Mouse (Mus musculus): Measurements from ENCODE around the gene Scarb2.

Scarb2 gene

DNA sequence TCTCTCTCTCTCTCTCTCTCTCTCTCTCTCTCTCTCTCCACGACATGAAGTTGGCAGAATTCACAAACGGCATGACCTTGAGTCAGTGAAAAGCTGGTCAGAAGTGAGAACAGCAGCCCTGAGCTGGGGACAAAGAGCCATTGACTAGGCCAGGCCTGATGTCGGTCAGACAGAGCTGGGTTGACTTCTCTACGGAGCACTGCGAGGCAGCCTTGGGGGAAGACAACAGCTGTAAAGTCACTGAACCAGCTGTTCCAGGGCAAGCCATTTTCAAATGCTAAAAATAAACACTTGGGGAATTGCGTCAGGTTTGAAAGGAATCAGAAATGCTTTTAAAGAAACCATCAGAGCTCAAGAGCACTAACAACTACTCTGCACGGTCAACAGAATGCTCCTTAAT is 13.2 kb downstream of the Scarb2 start:
- no peak for DNase-seq (ENCODE audit: low spot score)

DNA sequence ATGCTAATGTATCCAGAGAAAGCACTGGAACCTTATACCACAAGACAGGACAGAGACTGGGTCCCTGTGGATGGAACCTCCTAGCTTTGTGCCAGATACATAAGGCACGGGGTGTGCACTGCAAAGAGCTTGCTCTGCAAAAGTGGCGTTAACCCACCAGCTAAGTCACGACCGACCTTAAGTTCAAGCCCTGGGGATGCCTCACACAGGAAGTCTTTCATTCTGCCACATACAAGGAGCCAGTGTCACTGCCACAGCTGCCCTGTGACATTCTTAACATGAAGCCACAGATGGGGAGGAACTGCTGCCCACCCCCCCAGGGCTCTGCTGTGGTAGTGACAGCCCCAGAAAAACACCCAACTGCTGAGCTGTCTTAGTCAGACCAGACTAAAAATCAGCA is 15.9 kb downstream of the Scarb2 start:
- no peak for DNase-seq (ENCODE audit: low spot score)

DNA sequence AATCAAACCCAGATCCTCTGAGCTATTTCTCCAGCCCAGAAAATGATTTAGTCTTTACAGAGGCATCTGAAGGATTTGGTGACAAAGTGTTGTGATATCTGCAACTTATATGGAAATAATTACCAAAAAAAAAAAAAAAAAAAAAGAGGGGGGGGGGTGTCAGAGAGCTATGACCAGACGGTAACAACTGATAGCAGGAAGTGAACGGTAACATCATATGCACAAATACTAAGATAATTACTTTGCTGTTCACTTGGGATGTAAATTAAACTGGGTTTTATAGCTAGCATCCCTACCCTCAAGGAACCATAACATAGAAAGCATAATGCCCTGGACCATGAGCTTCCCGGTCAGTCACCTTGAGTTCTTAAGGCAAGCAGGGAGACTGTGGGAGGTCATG is 16.3 kb downstream of the Scarb2 start:
- no peak for DNase-seq (ENCODE audit: low spot score)

DNA sequence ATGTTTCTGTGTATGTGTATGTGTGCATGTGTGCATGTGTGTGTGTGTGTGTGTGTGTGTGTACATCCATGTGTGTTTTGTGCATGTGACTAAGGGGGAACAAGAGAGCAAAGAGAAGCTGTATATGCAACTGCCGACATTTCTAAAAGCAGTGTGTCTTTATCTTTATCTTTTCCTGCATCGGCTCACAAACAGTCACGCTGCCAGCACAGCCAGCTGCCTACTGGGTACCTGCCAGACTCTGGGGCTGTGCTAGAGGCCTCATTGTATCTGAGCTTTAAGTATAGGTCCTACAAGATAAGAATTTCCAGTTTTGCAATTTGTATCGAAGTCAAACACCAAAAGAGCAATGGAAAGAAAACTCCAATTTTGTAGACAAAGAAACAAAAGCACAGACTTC is 17.1 kb downstream of the Scarb2 start:
- no peak for DNase-seq (ENCODE audit: low spot score)

DNA sequence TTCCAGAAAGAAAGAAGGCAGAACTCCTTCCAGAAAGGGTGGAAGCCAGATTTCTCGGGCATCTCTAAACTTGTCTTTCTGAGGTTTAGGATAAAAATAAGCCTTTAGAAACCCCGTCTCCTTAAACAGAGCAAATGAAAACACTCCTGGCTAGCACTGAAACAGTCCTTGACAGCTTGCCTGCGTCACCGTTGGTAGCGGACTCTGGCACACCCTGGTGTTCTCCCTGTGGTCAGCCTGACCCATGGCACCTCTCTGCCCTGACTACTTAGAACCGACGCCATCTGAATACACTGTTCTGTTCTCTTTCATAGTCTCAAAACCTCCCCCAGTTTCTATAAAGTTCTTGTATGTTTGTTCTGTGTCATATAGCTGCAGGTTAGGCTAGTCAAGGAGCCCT is 17.7 kb downstream of the Scarb2 start:
- DNase-seq (ENCODE audit: low spot score): no peak

DNA sequence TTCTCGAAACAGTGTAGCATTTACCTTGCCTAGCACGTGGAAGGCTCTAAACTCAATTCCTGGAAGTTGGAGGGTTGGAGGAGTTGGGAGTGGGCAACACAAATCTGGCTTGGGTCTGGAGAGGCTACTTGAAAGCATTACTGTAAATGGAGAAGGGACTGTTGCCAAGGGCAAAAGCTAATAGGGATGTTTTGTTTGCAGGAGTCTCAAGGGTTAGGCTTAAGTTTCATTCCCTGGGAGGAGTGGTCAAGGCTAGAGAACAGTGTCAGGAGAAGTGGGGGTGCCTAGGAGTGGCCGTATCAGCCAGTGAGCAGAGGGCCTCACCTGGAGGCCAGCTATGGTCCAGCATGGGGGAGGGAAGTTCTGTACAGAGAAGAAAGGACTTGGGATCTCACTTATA is 18.2 kb downstream of the Scarb2 start:
- DNase-seq (ENCODE audit: low spot score): no peak

DNA sequence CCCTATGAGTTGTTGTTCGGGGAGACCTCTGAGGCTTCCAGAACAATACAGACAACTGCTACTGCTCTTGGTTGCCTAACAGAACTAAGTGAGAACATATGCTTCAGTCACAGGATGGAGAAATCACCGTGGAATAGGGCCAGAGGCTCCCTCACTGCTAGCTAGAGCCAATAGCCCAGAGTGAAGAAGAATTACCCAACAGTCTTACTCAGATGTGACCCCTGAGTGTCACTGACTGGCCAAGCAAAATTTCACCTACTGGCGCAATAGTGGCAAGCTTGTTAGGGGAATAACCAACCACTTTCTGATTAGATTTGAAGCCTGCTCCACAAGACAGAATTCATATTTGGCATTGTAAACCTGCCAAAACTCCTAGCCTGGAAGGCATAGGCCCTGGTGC is 19.9 kb downstream of the Scarb2 start:
- no peak for DNase-seq (ENCODE audit: low spot score)

DNA sequence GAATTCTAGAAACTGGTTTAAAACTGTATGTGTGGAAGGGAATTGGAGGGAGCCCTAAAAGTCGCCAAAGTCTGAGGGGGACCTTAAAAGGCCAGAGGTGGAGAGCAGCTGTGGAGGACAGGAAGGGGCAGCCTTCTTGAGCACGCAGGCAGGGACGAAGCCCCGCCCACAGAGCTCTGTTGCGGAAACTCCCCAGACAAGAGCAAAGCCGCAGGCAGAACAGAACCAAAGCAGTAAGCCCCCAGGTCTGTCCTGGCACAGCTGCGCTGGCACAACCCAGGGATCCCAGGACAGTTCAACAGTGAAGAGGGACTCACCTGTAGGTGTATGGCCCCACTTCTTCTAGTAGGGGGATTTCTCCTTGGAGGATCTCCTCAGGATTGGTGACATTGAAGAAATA is 21.8 kb downstream of the Scarb2 start:
- no peak for DNase-seq (ENCODE audit: low spot score)

DNA sequence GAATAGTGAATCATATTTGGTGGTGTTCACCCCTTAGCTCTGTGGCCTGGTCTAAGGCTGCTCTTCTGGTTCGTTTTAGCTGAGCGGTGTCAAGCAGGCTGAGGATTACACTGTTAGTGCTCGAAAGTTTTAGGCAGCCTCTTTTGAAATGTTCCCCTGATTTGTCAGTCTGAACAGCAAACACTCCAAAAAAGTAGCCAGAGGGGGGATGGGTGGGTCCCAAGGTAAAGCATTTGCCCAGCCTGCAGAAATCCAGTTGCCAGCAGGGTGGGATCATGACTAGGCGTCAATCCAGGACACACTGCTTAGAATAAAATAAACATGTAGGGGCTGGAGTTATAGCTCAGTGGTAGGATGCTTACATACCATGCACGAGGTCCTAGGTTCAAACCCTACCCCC is 33.8 kb downstream of the Scarb2 start:
- no peak for DNase-seq (ENCODE audit: low spot score)

DNA sequence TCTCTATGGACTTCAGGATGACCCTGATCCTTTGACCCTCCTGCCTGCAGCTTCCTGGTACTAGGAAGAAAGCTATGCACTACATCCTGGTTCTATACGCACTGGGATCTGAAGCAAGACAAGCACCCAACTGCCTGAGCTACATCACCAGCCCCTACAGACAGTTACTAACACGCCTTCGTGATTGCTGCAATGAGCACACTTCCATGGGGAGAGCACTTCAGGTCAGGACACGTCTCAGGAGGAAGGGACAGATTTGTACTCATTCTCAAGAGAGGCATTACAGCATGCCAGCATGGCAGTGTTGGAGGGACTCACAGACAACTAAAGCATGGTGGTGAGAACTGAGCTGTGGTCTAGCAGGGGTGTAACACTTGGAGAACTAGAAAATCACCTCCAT is 35.1 kb downstream of the Scarb2 start:
- no peak for DNase-seq (ENCODE audit: low spot score)

DNA sequence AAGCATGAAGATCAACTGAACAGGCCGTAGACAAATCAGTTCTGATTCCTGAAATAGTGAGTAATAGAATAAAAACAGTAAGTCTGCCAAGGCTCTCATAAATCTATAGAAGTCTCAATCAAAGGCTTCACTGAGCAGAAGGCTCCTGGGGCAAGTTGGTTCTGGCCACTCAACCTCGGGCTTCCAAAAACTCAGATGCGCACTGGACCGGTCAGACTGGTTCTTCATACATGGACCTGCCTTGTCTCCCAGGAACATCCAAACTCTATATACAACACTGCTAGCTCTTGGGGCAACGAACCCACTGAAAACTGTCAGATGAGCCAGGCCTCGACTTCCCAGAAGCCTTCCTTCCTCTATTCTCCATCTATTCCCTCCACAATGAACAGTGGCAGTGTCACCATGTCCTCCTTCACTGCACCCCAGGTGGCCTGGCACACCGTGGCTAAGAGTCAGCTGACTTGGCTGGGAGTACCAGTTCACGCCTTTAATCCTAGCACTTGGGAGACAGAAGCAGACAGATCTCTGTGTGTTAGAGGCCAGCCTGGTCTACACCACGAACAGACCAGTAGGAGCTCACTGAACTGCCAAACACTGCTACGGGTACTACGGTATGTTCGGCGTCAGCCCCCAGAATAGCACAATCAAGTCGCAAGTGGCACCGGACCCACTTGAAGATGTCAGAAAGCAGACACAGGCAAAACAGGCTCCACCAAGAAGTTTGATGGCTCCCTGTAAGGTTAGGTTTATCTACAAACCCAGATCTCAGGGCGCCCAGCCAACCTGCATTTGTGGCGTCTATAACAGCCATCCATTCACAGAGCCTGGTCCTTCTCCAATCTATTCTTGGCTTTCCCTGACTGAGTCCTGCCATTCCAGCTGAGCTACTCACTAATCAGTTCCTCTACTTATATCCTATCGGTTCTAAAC is 37.2 kb downstream of the Scarb2 start:
- DNase-seq (ENCODE audit: low spot score): no peak

DNA sequence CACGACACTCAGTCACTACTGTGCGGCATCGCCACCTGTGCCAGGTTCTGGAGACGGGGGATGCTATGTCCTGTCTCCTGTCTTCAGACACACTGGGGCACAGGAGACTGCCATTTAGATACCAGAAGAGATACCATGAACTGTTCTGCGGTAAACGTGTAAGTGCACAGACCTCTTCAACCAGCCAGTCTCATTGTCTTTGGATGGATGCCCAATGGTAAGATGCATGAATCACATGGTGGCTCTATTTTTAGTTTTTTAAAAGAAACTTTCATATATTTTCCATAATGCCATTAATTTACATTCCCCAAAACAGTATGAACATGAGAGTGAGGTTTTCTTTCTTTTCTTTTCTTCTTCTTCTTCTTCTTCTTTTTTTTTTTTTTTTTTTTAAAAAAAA is 38.4 kb downstream of the Scarb2 start:
- DNase-seq (ENCODE audit: low spot score): no peak

DNA sequence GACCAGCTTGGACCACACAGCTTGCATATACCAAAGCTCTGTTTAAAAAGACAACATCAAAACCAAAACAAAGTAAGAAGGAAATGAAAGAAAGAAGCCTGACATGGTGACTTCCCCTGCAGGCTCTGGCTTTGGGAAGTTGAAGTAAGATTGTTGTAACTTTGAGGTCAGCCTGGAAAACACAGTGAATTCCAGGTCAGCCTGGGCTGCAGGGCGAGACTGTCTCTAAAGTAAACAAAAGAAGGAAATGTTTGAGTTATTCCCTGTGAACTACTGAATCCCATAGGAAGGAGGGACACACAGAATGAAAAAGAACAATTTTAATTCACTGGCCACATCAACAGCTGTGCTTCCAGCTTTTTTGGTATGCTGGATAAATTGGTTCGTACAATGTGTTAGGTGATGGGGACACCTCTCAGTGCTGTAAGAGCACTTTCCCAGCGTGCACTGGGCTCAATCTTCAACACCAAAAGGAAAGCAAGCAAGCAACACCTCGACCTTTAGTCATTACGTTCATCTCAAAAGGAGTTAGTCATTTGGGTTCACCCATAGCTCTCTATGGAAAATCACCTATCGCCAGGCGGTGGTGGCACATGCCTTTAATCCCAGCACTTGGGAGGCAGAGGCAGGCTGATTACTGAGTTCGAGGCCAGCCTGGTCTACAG is 39.4 kb downstream of the Scarb2 start:
- DNase-seq (ENCODE audit: low spot score): peak; percentile 37

DNA sequence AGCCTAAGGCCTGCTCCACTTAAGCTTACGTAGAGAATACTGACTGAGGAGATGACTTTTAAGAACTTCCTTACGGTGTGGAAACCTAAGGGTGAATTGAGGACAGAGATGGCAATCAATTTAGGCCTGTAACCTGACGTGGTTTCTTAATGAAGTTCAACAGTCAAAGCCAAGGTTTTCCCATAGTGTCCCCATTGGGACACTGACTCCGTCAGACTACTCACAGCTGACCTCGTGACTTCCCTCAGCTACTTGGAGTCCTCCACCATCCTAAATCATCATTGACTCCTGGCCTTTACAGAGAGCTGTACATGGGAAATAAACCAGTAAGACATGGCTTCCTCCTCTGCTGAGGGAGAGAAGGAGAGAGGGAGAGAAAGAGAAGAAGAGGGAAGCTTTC is 41.1 kb downstream of the Scarb2 start:
- DNase-seq (ENCODE audit: low spot score): no peak

DNA sequence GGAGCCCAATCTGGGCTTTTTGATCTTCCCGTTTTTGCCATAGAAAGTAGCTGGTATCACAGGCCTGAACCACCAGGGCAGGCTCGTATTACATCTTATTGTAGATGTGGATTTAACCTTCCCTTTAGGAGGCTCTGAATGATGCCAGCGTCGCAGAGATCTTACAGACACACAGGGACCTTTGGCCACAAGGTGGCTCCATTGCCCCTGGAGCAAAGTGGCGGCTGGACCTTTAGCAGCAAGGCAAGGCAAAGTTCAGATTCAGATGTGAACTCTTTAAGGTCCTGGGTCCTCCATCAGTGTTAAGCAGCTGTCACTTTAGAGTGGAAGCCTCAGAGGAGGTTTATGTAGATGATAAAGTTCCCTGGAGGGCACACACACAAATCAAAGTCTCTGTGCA is 45.3 kb downstream of the Scarb2 start:
- DNase-seq (ENCODE audit: low spot score): peak; percentile 31

DNA sequence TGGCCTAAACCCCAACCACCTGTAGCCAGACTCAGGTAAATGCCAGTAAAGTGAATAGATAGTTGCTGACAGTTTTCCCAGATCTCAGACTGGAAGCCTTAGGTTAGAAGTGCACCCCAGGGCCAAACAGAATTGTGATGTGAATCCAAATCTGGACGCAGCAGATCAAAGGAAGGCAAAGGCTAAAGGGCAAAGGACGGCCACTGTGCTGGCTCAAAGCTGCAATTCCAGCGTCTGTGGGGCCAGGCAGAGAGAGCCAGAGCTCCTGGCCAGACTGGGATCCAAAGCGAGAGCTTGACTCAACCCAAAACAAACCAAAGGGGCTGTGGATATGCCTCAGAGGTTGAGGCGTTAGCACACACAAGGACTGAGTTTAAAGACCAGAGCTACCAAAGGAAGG is 47.9 kb downstream of the Scarb2 start:
- peak; percentile 28 for DNase-seq (ENCODE audit: low spot score)

DNA sequence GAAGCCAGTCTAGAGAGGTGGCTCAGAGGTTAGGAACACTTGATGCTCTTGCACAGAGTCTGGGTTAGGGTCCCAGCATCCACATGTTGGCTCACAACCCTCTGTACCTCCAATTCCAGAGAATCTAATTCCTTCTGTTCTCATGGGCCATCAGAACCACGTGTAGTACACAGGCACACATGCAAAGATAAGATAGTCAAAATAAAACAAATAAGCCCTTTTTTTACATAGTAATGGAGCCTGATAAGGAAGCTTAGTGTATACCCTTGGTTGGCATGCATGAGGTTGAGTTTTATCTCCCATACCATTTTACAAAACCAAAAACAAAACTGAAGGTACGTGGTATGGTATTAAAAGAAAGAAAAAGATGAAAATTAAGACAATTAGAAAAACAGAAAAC is 49.2 kb downstream of the Scarb2 start:
- DNase-seq (ENCODE audit: low spot score): no peak

DNA sequence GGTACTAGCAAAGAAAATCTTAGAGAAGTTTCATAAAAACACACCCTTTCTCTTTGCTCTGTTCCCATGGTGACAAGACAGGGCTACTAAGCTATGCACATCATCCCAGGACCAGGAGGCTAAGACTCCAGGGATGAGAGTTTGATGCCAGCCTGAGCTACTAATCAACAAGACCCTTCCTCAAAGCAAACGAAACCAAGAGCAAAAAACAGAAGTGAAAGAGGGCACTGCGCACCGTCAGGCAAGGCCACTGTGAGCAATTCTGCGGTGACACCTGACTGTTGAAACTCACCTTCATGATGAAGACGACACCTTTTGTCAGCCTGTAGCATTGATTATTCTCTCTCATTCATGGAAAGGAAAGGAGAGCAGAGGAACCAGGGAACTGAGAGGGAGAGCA is 53.8 kb downstream of the Scarb2 start:
- DNase-seq (ENCODE audit: low spot score): no peak

DNA sequence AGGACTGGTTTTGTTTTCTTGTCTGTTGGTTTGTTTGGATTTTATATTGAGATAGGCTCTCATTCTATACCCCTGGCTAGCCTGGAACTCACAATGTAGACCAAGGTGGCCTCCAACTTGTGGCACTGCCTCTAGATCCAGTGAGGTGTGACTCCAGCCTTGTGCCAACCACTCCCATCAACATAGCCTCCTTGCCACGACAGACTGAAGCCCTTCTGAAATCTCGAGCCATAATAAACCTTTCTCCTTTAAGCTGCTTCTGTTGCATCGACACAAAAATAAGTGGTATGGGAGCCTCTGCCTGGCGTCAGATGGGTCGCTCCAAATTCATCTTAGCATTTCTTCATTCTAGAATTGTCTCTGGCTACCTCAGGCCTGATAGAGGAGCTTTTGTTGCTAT is 59.9 kb downstream of the Scarb2 start:
- DNase-seq (ENCODE audit: low spot score): no peak

DNA sequence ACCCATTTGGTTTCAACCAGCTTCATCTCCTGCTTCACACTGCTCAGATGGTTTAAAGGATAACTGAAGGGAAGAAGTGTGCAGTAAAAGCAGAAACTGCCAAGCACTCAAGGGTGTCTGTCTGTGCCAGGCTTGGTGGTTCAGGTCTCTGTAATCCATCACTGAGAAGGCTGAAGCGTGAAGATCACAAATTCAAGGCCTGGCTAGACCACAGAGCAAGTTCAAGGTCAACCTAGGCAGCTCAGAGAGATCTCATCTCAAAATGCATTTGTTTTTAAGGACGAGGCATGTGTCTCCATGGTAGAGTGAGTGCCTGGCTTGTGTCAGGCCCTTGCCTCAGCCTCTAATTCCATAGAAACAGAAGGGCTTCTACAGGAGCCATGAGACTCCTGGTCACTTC is 61.6 kb downstream of the Scarb2 start:
- DNase-seq (ENCODE audit: low spot score): no peak

DNA sequence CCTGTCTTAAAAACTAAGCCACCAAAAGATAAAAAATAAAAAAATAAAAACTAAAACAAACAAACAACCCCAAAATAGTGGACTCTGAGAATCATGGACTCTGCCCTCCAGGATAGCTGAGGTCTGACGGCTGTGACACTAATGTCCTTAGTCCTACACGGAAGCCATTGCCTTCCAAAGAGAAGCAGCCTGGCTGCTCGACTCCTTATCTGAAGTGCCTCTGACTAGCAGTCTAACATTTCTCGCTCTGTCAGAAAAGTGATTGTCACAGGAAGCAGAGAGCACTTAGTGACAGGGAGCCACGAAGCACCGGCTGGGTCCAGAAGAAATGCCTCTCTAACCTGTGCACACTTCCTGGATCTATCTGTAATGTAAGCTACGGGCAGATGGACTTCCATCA is 63.7 kb downstream of the Scarb2 start:
- DNase-seq (ENCODE audit: low spot score): no peak

DNA sequence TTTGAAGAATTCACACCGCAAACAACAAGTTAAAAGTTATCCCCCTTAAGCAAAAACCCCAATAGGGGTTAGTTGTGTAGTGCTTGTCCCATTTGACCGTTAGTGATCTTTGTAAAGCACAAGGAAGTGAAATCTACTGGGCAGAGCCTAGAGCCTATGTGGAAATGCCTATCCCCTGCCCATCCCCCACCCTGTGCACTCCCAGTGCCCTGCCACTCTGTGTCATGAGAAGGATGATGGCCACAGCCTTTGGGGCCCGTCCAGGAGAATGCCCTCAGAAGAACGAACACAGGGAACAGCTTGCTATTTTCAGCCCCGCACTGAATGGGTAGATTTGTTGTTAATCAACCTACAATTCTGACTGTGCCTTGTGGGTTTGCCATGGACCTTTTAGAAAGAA is 65.1 kb downstream of the Scarb2 start:
- DNase-seq (ENCODE audit: low spot score): no peak

DNA sequence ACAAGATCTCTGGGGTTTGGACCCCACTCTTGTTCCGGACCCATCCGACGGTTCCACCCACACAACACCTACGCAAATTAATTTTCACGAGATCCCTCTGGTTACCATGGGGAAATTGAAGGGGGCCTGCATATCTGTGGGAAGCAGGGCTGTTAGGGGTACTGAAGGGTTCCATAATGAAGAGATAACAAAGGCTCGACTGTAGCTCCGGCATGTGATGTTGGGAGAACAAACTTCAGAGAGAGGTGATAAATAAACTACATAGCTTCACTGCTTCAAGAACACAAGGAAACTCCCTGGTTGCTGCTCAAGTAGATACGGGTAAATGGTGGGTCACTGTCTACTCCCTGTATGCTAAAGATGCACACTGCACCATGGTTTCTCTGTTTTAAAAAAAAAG is 68.1 kb downstream of the Scarb2 start:
- no peak for DNase-seq (ENCODE audit: low spot score)

Data from yolk sac, embryonic 10.5 days (tissue).